Mouse (Mus musculus): ENCODE measurements around the gene Arhgap18.

Gene Arhgap18

GRCm38 (mm10) chr10:26828412-26829137, 75.4 kb downstream of the Arhgap18 start:
- DNase-seq (ENCODE audit: low spot score in 2 of 2) = no peak

- no peak for DNase-seq (ENCODE audit: low spot score in 2 of 2)
These were observed 78.8 kb downstream of the Arhgap18 start for GRCm38 (mm10) chr10:26832068-26832467.

- no peak for DNase-seq (ENCODE audit: low spot score in 2 of 2)
These were observed 79.5 kb downstream of the Arhgap18 start for GRCm38 (mm10) chr10:26832669-26833249.

- DNase-seq (ENCODE audit: low spot score in 2 of 2) = no peak
These were observed 80.2 kb downstream of the Arhgap18 start for GRCm38 (mm10) chr10:26833393-26833792.

GRCm38 (mm10) chr10:26849311-26849710, 96.1 kb downstream of the Arhgap18 start:
- DNase-seq (ENCODE audit: low spot score in 2 of 2) = no peak

GRCm38 (mm10) chr10:26849854-26850253, 96.6 kb downstream of the Arhgap18 start:
- no peak for DNase-seq (ENCODE audit: low spot score in 2 of 2)

GRCm38 (mm10) chr10:26854556-26855100, 101.4 kb downstream of the Arhgap18 start:
- no peak for DNase-seq (ENCODE audit: low spot score in 2 of 2)

- peak in 1 of 2 experiments; percentile 11 for DNase-seq (ENCODE audit: low spot score in 2 of 2)
These were observed 102.8 kb downstream of the Arhgap18 start for GRCm38 (mm10) chr10:26855851-26856535.

- DNase-seq (ENCODE audit: low spot score in 2 of 2) = no peak
These were observed 104.4 kb downstream of the Arhgap18 start for GRCm38 (mm10) chr10:26857583-26857982.

GRCm38 (mm10) chr10:26858537-26858936, 105.3 kb downstream of the Arhgap18 start:
- no peak for DNase-seq (ENCODE audit: low spot score in 2 of 2)

GRCm38 (mm10) chr10:26861231-26861630, 108.0 kb downstream of the Arhgap18 start:
- no peak for DNase-seq (ENCODE audit: low spot score in 2 of 2)

GRCm38 (mm10) chr10:26862207-26862606, 109.0 kb downstream of the Arhgap18 start:
- DNase-seq (ENCODE audit: low spot score in 2 of 2) = no peak

GRCm38 (mm10) chr10:26863982-26864381, 110.8 kb downstream of the Arhgap18 start:
- DNase-seq (ENCODE audit: low spot score in 2 of 2) = no peak

GRCm38 (mm10) chr10:26870802-26871201, 117.6 kb downstream of the Arhgap18 start:
- DNase-seq (ENCODE audit: low spot score in 2 of 2) = no peak

GRCm38 (mm10) chr10:26877309-26877708, 124.1 kb downstream of the Arhgap18 start:
- no peak for DNase-seq (ENCODE audit: low spot score in 2 of 2)

GRCm38 (mm10) chr10:26878924-26879600, 125.8 kb downstream of the Arhgap18 start:
- DNase-seq (ENCODE audit: low spot score in 2 of 2) = no peak

GRCm38 (mm10) chr10:26884949-26885348, 131.7 kb downstream of the Arhgap18 start:
- DNase-seq (ENCODE audit: low spot score in 2 of 2) = no peak

- DNase-seq (ENCODE audit: low spot score in 2 of 2) = no peak
These were observed 136.0 kb downstream of the Arhgap18 start for GRCm38 (mm10) chr10:26889226-26889625.

GRCm38 (mm10) chr10:26889754-26890153, 136.5 kb downstream of the Arhgap18 start:
- DNase-seq (ENCODE audit: low spot score in 2 of 2) = no peak

GRCm38 (mm10) chr10:26890269-26890955, 137.2 kb downstream of the Arhgap18 start:
- peak; percentile 11 to 19 for DNase-seq (ENCODE audit: low spot score in 2 of 2)

GRCm38 (mm10) chr10:26893091-26893490, 139.9 kb downstream of the Arhgap18 start:
- DNase-seq (ENCODE audit: low spot score in 2 of 2) = no peak

Data from urinary bladder, adult 18-20 months (tissue).